Mouse (Mus musculus): ENCODE data around the gene Rapgef5. TPM values are rescaled to one million over a fixed set of nuclear protein-coding genes. Genes with fewer than 3 reads are reported as not detected.

Rapgef5 gene
- total and polyA plus RNA-seq, 3 experiments, result 4.2 to 6.8 (median 4.8) TPM

- no peaks in the 10 kb centered on the region for H3K9me3 ChIP-seq (replicated peaks; ENCODE audit: low read length)
- no peak for DNase-seq (ENCODE audit: extremely low read depth)
- no peaks in the 10 kb centered on the region for H3K79me2 ChIP-seq (replicated peaks; ENCODE audit: control insufficient read depth, extremely low read depth, insufficient read depth, poor library complexity, severe bottlenecking)
- no peak overlapping the region for H3K4me2 ChIP-seq (ENCODE audit: insufficient read depth, low read depth, poor library complexity, severe bottlenecking)
- TF ChIP-seq NELFE (IDR thresholded peaks at IDR 0.05; ENCODE audit: low read depth, low read length) (no peak), CHD2 (IDR thresholded peaks at IDR 0.05; ENCODE audit: low read length) (no peak), ZC3H11A (IDR thresholded peaks at IDR 0.05; ENCODE audit: low read depth, low read length) (no peak), KAT2A (IDR thresholded peaks at IDR 0.05; ENCODE audit: insufficient replicate concordance, low read length) (no peak), SMC3 (IDR thresholded peaks at IDR 0.05; ENCODE audit: low read depth, low read length) (no peak), TBP (conservative IDR thresholded peaks at IDR 0.05; ENCODE audit: low read depth, low read length) (no peak), NRF1 (IDR thresholded peaks at IDR 0.05; ENCODE audit: low read depth, low read length) (no peak), E2F4 (IDR thresholded peaks at IDR 0.05; ENCODE audit: insufficient replicate concordance, low read depth, low read length) (no peak), HCFC1 (IDR thresholded peaks at IDR 0.05; ENCODE audit: low read depth, low read length) (no peak), MEF2A (IDR thresholded peaks at IDR 0.05; ENCODE audit: borderline replicate concordance, low read depth, low read length) (no peak), PAX5 (IDR thresholded peaks at IDR 0.05; ENCODE audit: low read length) (no peak), MAFK (IDR thresholded peaks at IDR 0.05; ENCODE audit: insufficient replicate concordance, low read length) (no peak), USF1 (IDR thresholded peaks at IDR 0.05; ENCODE audit: low read depth, low read length) (no peak), EP300 (IDR thresholded peaks at IDR 0.05; ENCODE audit: low read length) (no peak), MAX (IDR thresholded peaks at IDR 0.05; ENCODE audit: low read length) (no peak), TCF12 (IDR thresholded peaks at IDR 0.05; ENCODE audit: low read depth, low read length) (no peak), MYC (IDR thresholded peaks at IDR 0.05; ENCODE audit: low read depth, low read length) (no peak), SIN3A (IDR thresholded peaks at IDR 0.05; ENCODE audit: low read length) (no peak)
- no peak overlapping the region for H3K9ac ChIP-seq (ENCODE audit: insufficient read depth, low read depth)
- no peak overlapping the region for H3K27ac ChIP-seq (ENCODE audit: insufficient read depth, low read depth)
- peaks cover 2% of the 10 kb centered on the region in 2 experiments; a peak in 2 of 4 replicates for H3K4me1 ChIP-seq (ENCODE audit: control insufficient read depth in 1 of 2, insufficient read depth in 2 of 2)
- no peak overlapping the region for H3K4me3 ChIP-seq (replicated peaks in 1 of 3; ENCODE audit: low read depth in 2 of 3, low read length in 2 of 3, poor library complexity in 1 of 3)
- dilution Hi-C loops (cut with MboI; ENCODE audit: extremely low pct_ligation_motif_present, extremely low pct_unique_long_range_greater_than_20kb, low sequenced_read_pairs), result no loop called here
- in situ Hi-C loops (cut with MboI; ENCODE audit: low pct_ligation_motif_present, low pct_unique_long_range_greater_than_20kb, low sequenced_read_pairs), result loop anchor here (25.0 kb wide), 1 partner anchor 181 kb away; no protein-coding TSS in a partner anchor
- no peaks in the 10 kb centered on the region for H3K27me3 ChIP-seq (replicated peaks)
- H3K36me3 ChIP-seq (replicated peaks in 1 of 2; ENCODE audit: control insufficient read depth in 1 of 2, insufficient read depth in 1 of 2, low read length in 1 of 2), result no peaks in the 10 kb centered on the region
Observed at GRCm38 (mm10) chr12:117806470-117806869, 290.2 kb downstream of the Rapgef5 start.

- Histone ChIP-seq H3K36me3 (replicated peaks in 1 of 2; ENCODE audit: control insufficient read depth in 1 of 2, insufficient read depth in 1 of 2, low read length in 1 of 2) (no peaks in the 10 kb centered on the region), H3K9ac (ENCODE audit: insufficient read depth, low read depth) (no peak overlapping the region), H3K4me2 (ENCODE audit: insufficient read depth, low read depth, poor library complexity, severe bottlenecking) (peak overlapping the region; percentile 81), H3K4me1 (ENCODE audit: control insufficient read depth in 1 of 2, insufficient read depth in 2 of 2) (peaks cover 2% of the 10 kb centered on the region in 2 experiments; a peak in 2 of 4 replicates), H3K27me3 (replicated peaks) (no peaks in the 10 kb centered on the region), H3K9me3 (replicated peaks; ENCODE audit: low read length) (no peaks in the 10 kb centered on the region), H3K79me2 (replicated peaks; ENCODE audit: control insufficient read depth, extremely low read depth, insufficient read depth, poor library complexity, severe bottlenecking) (no peaks in the 10 kb centered on the region), H3K27ac (ENCODE audit: insufficient read depth, low read depth) (no peak overlapping the region), H3K4me3 (replicated peaks in 1 of 3; ENCODE audit: low read depth in 2 of 3, low read length in 2 of 3, poor library complexity in 1 of 3) (no peak overlapping the region)
- DNase-seq (ENCODE audit: extremely low read depth), result no peak
- no peak for TF ChIP-seq MAX (IDR thresholded peaks at IDR 0.05; ENCODE audit: low read length)
- no peak for TF ChIP-seq IRF4 (IDR thresholded peaks at IDR 0.05; ENCODE audit: low read depth, low read length)
- peak; percentile 27; the same call in 1 of the 2 replicates for TF ChIP-seq TCF12 (IDR thresholded peaks at IDR 0.05; ENCODE audit: low read depth, low read length)
- TF ChIP-seq BHLHE40 (IDR thresholded peaks at IDR 0.05; ENCODE audit: low read depth, low read length), result peak; percentile 28; the same call in 1 of the 2 replicates
- no peak for TF ChIP-seq CTCF (conservative IDR thresholded peaks at IDR 0.05 in 1 of 2, IDR thresholded peaks at IDR 0.05 in 1 of 2; ENCODE audit: low read depth in 2 of 2, low read length in 2 of 2)
- TF ChIP-seq USF1 (IDR thresholded peaks at IDR 0.05; ENCODE audit: low read depth, low read length), result no peak
- 0 out of 2 replicates have a peak, but pooled peaks have one; percentile 61 for TF ChIP-seq UBTF (IDR thresholded peaks at IDR 0.05; ENCODE audit: low read depth, low read length)
- dilution Hi-C loops (cut with MboI; ENCODE audit: extremely low pct_ligation_motif_present, extremely low pct_unique_long_range_greater_than_20kb, low sequenced_read_pairs), result no loop called here
- in situ Hi-C loops (cut with MboI; ENCODE audit: low pct_ligation_motif_present, low pct_unique_long_range_greater_than_20kb, low sequenced_read_pairs), result loop anchor here (25.0 kb wide), 1 partner anchor 180 kb away; no protein-coding TSS in a partner anchor
Observed at GRCm38 (mm10) chr12:117807637-117808036, 291.4 kb downstream of the Rapgef5 start.

Measured in CH12.LX (cell line).